Mouse (Mus musculus) MEL (cell line): ENCODE results near the gene Zbtb38. TPM values are rescaled to one million over a fixed set of nuclear protein-coding genes. Genes with fewer than 3 reads are reported as not detected.

Experiments used
- DNase-seq: peaks from one replicate; pipeline ENCODE4 v3.0.0; 2011; ENCODE audit warnings: low read depth, low spot score
- H3K27ac ChIP-seq: 2 replicates; pipeline ENCODE4 v1.5.1; 2012; ENCODE audit warnings: low read depth, mild to moderate bottlenecking, control low read depth, low read length, moderate library complexity; ENCODE audit not compliant: control insufficient read depth
- H3K27me3 ChIP-seq, 2 experiments: fragments of 150-350 bp in 1 of 2; sonication (generic) in 1 of 2; 2 replicates each; pipeline ENCODE4 v1.6.1; 2012; ENCODE audit warnings: low read length in 2 of 2, mild to moderate bottlenecking in 2 of 2, improper control_type of control experiment in 1 of 2, moderate library complexity in 1 of 2; ENCODE audit not compliant: insufficient read depth in 2 of 2, control insufficient read depth in 1 of 2
- H3K36me3 ChIP-seq, 2 experiments: 2 replicates each; pipeline ENCODE4 v1.6.1; 2012 to 2014; ENCODE audit warnings: low read length in 2 of 2, improper control_type of control experiment in 1 of 2, inconsistent platforms in 1 of 2, mild to moderate bottlenecking in 1 of 2; ENCODE audit not compliant: insufficient read depth in 2 of 2, control insufficient read depth in 1 of 2
- H3K4me1 ChIP-seq, 2 experiments: fragments of 150-350 bp in 1 of 2; sonication (generic) in 1 of 2; 2 replicates each; pipeline ENCODE4 v1.6.1; 2012; ENCODE audit warnings: low read length in 2 of 2, improper control_type of control experiment in 1 of 2, mild to moderate bottlenecking in 1 of 2; ENCODE audit not compliant: insufficient read depth in 2 of 2, control insufficient read depth in 1 of 2
- H3K4me3 ChIP-seq, 2 experiments: fragments of 150-350 bp in 1 of 2; sonication (generic) in 1 of 2; 2 replicates each; pipeline ENCODE4 v1.5.1; 2012; ENCODE audit warnings: low read depth in 2 of 2, low read length in 2 of 2, mild to moderate bottlenecking in 2 of 2, moderate library complexity in 2 of 2, control low read depth in 1 of 2, improper control_type of control experiment in 1 of 2; ENCODE audit not compliant: control insufficient read depth in 1 of 2, insufficient read depth in 1 of 2
- H3K79me2 ChIP-seq: 2 replicates; pipeline ENCODE4 v1.6.1; 2012; ENCODE audit warnings: mild to moderate bottlenecking, low read length, moderate library complexity; ENCODE audit not compliant: control insufficient read depth, poor library complexity, insufficient read depth
- H3K9ac ChIP-seq: 2 replicates; pipeline ENCODE4 v1.6.1; 2012; ENCODE audit warnings: low read depth, mild to moderate bottlenecking, control low read depth, low read length, moderate library complexity; ENCODE audit not compliant: control insufficient read depth, poor library complexity, severe bottlenecking
- H3K9me3 ChIP-seq: fragments of 150-350 bp; sonication (generic); replicated peaks from 2 replicates; pipeline ENCODE4 v1.6.1; 2012; ENCODE audit warnings: mild to moderate bottlenecking, low read length, improper control_type of control experiment, moderate library complexity; ENCODE audit not compliant: insufficient read depth
- BHLHE40 ChIP-seq: IDR thresholded peaks from 2 replicates; pipeline ENCODE4 v1.6.1; 2012; ENCODE audit warnings: low read depth, mild to moderate bottlenecking, inconsistent platforms, low read length, improper control_type of control experiment, borderline replicate concordance
- CHD1 ChIP-seq: IDR thresholded peaks from 2 replicates; pipeline ENCODE4 v1.6.1; 2012; ENCODE audit warnings: low read depth, mild to moderate bottlenecking, inconsistent platforms, low read length, improper control_type of control experiment
- CHD2 ChIP-seq: IDR thresholded peaks from 2 replicates; pipeline ENCODE4 v1.6.1; 2011; ENCODE audit warnings: low read length, improper control_type of control experiment
- CTCF ChIP-seq, 3 experiments: IDR thresholded peaks in 2 of 3; conservative IDR thresholded peaks in 1 of 3; 2 replicates each; pipeline ENCODE4 v1.5.1; 2011 to 2012; ENCODE audit warnings: low read length in 3 of 3, low read depth in 2 of 3, mild to moderate bottlenecking in 2 of 3, improper control_type of control experiment in 1 of 3, inconsistent platforms in 1 of 3, mixed read lengths in 1 of 3, moderate library complexity in 1 of 3; ENCODE audit not compliant: control insufficient read depth in 1 of 3, insufficient read depth in 1 of 3, poor library complexity in 1 of 3, severe bottlenecking in 1 of 3
- ELF1 ChIP-seq: IDR thresholded peaks from 2 replicates; pipeline ENCODE4 v1.6.1; 2014; ENCODE audit warnings: low read depth, mild to moderate bottlenecking, inconsistent platforms, low read length, improper control_type of control experiment, moderate library complexity
- EP300 ChIP-seq, 2 experiments: IDR thresholded peaks; 2 replicates each; pipeline ENCODE4 v1.6.1; 2011; ENCODE audit warnings: improper control_type of control experiment in 2 of 2, low read length in 2 of 2, low read depth in 1 of 2, mild to moderate bottlenecking in 1 of 2
- ETS1 ChIP-seq: IDR thresholded peaks from 2 replicates; pipeline ENCODE4 v1.6.1; 2012; ENCODE audit warnings: low read depth, mild to moderate bottlenecking, inconsistent platforms, low read length, improper control_type of control experiment, moderate library complexity
- GABPA ChIP-seq: IDR thresholded peaks from 2 replicates; pipeline ENCODE4 v1.6.1; 2012; ENCODE audit warnings: low read depth, mild to moderate bottlenecking, inconsistent platforms, low read length, improper control_type of control experiment, moderate library complexity
- GATA1 ChIP-seq: IDR thresholded peaks from 2 replicates; pipeline ENCODE4 v1.6.1; 2011; ENCODE audit warnings: low read depth, low read length, improper control_type of control experiment
- HCFC1 ChIP-seq: IDR thresholded peaks from 2 replicates; pipeline ENCODE4 v1.6.1; 2012; ENCODE audit warnings: low read depth, mild to moderate bottlenecking, inconsistent platforms, low read length, improper control_type of control experiment, moderate library complexity
- JUND ChIP-seq: IDR thresholded peaks from 2 replicates; pipeline ENCODE4 v1.6.1; 2011; ENCODE audit warnings: low read depth, mild to moderate bottlenecking, improper control_type of control experiment, low read length
- KAT2A ChIP-seq: conservative IDR thresholded peaks from 2 replicates; pipeline ENCODE4 v1.6.1; 2012; ENCODE audit warnings: low read depth, low read length, improper control_type of control experiment, inconsistent platforms
- MAFK ChIP-seq: IDR thresholded peaks from 2 replicates; pipeline ENCODE4 v1.6.1; 2011; ENCODE audit warnings: low read depth, mild to moderate bottlenecking, low read length, improper control_type of control experiment, borderline replicate concordance
- MAX ChIP-seq: IDR thresholded peaks from 2 replicates; pipeline ENCODE4 v1.6.1; 2011; ENCODE audit warnings: low read length, improper control_type of control experiment
- MAZ ChIP-seq: IDR thresholded peaks from 2 replicates; pipeline ENCODE4 v1.6.1; 2012; ENCODE audit warnings: low read depth, mild to moderate bottlenecking, inconsistent platforms, low read length, improper control_type of control experiment
- MEF2A ChIP-seq: IDR thresholded peaks from 2 replicates; pipeline ENCODE4 v1.6.1; 2014; ENCODE audit warnings: low read depth, mild to moderate bottlenecking, inconsistent platforms, low read length, improper control_type of control experiment; ENCODE audit not compliant: poor library complexity, insufficient replicate concordance, severe bottlenecking; ENCODE audit errors: extremely low read depth
- MXI1 ChIP-seq: IDR thresholded peaks from 2 replicates; pipeline ENCODE4 v1.6.1; 2011; ENCODE audit warnings: mild to moderate bottlenecking, low read depth, low read length, improper control_type of control experiment
- MYB ChIP-seq: IDR thresholded peaks from 2 replicates; pipeline ENCODE4 v1.6.1; 2011; ENCODE audit warnings: mild to moderate bottlenecking, low read depth, low read length, improper control_type of control experiment
- MYC ChIP-seq: IDR thresholded peaks from 2 replicates; pipeline ENCODE4 v1.6.1; 2011; ENCODE audit warnings: low read depth, mild to moderate bottlenecking, low read length, improper control_type of control experiment, moderate library complexity
- NELFE ChIP-seq: IDR thresholded peaks from 2 replicates; pipeline ENCODE4 v1.6.1; 2011; ENCODE audit warnings: low read depth, low read length, improper control_type of control experiment
- NRF1 ChIP-seq: IDR thresholded peaks from 2 replicates; pipeline ENCODE4 v1.6.1; 2014; ENCODE audit warnings: low read depth, mild to moderate bottlenecking, inconsistent platforms, low read length, improper control_type of control experiment, moderate library complexity; ENCODE audit not compliant: poor library complexity, insufficient read depth, severe bottlenecking
- POLR2A ChIP-seq, 2 experiments: IDR thresholded peaks; 2 replicates each; pipeline ENCODE4 v1.6.1; 2011 to 2012; ENCODE audit warnings: low read length in 2 of 2, mild to moderate bottlenecking in 2 of 2, control low read depth in 1 of 2, improper control_type of control experiment in 1 of 2, low read depth in 1 of 2, moderate library complexity in 1 of 2; ENCODE audit not compliant: control insufficient read depth in 1 of 2, insufficient read depth in 1 of 2, poor library complexity in 1 of 2
- POLR2AphosphoS2 ChIP-seq: IDR thresholded peaks from 2 replicates; pipeline ENCODE4 v1.6.1; 2011; ENCODE audit warnings: low read length, improper control_type of control experiment
- POLR2AphosphoS5 ChIP-seq: IDR thresholded peaks from 2 replicates; pipeline ENCODE4 v1.6.1; 2012; ENCODE audit warnings: low read depth, borderline replicate concordance, mild to moderate bottlenecking, inconsistent platforms, low read length, moderate library complexity, mixed read lengths
- RAD21 ChIP-seq: IDR thresholded peaks from 2 replicates; pipeline ENCODE4 v1.6.1; 2011; ENCODE audit warnings: mild to moderate bottlenecking, low read depth, low read length, improper control_type of control experiment
- RCOR1 ChIP-seq: IDR thresholded peaks from 2 replicates; pipeline ENCODE4 v1.6.1; 2012; ENCODE audit warnings: low read depth, mild to moderate bottlenecking, inconsistent platforms, low read length, improper control_type of control experiment
- SIN3A ChIP-seq: IDR thresholded peaks from 2 replicates; pipeline ENCODE4 v1.6.1; 2012; ENCODE audit warnings: low read length, improper control_type of control experiment, inconsistent platforms
- SMC3 ChIP-seq: IDR thresholded peaks from 2 replicates; pipeline ENCODE4 v1.6.1; 2011; ENCODE audit warnings: low read depth, low read length, improper control_type of control experiment
- TAL1 ChIP-seq: IDR thresholded peaks from 2 replicates; pipeline ENCODE4 v1.6.1; 2012; ENCODE audit warnings: mild to moderate bottlenecking, inconsistent platforms, low read length, moderate library complexity, mixed read lengths
- UBTF ChIP-seq: IDR thresholded peaks from 2 replicates; pipeline ENCODE4 v1.6.1; 2012; ENCODE audit warnings: low read depth, mild to moderate bottlenecking, inconsistent platforms, low read length, improper control_type of control experiment, moderate library complexity, borderline replicate concordance; ENCODE audit not compliant: insufficient read depth
- USF2 ChIP-seq, 2 experiments: IDR thresholded peaks; 2 replicates each; pipeline ENCODE4 v1.6.1; 2011 to 2012; ENCODE audit warnings: improper control_type of control experiment in 2 of 2, low read length in 2 of 2, borderline replicate concordance in 1 of 2, inconsistent platforms in 1 of 2, low read depth in 1 of 2, mild to moderate bottlenecking in 1 of 2; ENCODE audit not compliant: insufficient read depth in 1 of 2
- ZC3H11A ChIP-seq: IDR thresholded peaks from 2 replicates; pipeline ENCODE4 v1.6.1; 2012; ENCODE audit warnings: low read depth, mild to moderate bottlenecking, inconsistent platforms, low read length, improper control_type of control experiment
- ZKSCAN1 ChIP-seq: IDR thresholded peaks from 2 replicates; pipeline ENCODE4 v1.6.1; 2012; ENCODE audit warnings: low read depth, mild to moderate bottlenecking, inconsistent platforms, low read length, improper control_type of control experiment, moderate library complexity
- polyA plus RNA-seq, 2 experiments: library from polyadenylated mRNA; stranded (reverse) in 1 of 2; unstranded in 1 of 2; fragments of >175 nt in 1 of 2; fragments of >200 nt in 1 of 2; gene quantifications; 2 replicates each; pipeline versions ENCODE4 v1.2.1 to v1.2.4; 2012; ENCODE audit warnings: low replicate concordance in 2 of 2, low read depth in 1 of 2; ENCODE audit not compliant: insufficient read length in 2 of 2, insufficient read depth in 1 of 2, missing spikeins in 1 of 2
- total RNA-seq: library from RNA; depleted of rRNA; stranded (reverse); fragments of 300-350 nt; gene quantifications from 2 replicates; pipeline ENCODE4 v1.2.3, GENCODE M21; 2012

The Zbtb38 gene
- total and polyA plus RNA-seq, 3 experiments = 10.9 to 65.0 (median 12.2) TPM

- no peak for TF ChIP-seq NRF1
- TF ChIP-seq, all 39 proteins: peak for 12
Measured at GRCm38 (mm10) chr9:96637157-96637548, 115.5 kb downstream of the Zbtb38 start (continued).

- Histone ChIP-seq H3K27me3 (no peaks in the 10 kb centered on the region), H3K9ac (peak overlapping the region; percentile 72), H3K36me3 (peaks cover 0 to 47% of the 10 kb centered on the region in 2 experiments; a peak in 2 of 4 replicates), H3K4me3 (peak overlapping the region; percentile 30 to 32), H3K79me2 (peaks cover under 1% of the 10 kb centered on the region; the same call in 1 of the 2 replicates), H3K4me1 (peaks cover 26 to 63% of the 10 kb centered on the region in 2 experiments), H3K9me3 (no peaks in the 10 kb centered on the region), H3K27ac (peak overlapping the region; percentile 99)
- peak; percentile 95 for DNase-seq
- peak; percentile 57; the same call in 1 of the 2 replicates for TF ChIP-seq MAZ
- no peak for TF ChIP-seq ZKSCAN1
- peak; percentile 82 for TF ChIP-seq CHD2
- TF ChIP-seq SIN3A = peak; percentile 85
- TF ChIP-seq POLR2AphosphoS5 = no peak
- no peak for TF ChIP-seq GABPA
- TF ChIP-seq NRF1 = no peak
- TF ChIP-seq CTCF (IDR thresholded peaks at IDR 0.05 in 2 of 3, conservative IDR thresholded peaks at IDR 0.05 in 1 of 3; ENCODE audit: control insufficient read depth in 1 of 3, insufficient read depth in 1 of 3, low read depth in 2 of 3, low read length in 3 of 3, poor library complexity in 1 of 3, severe bottlenecking in 1 of 3) = no peak
- TF ChIP-seq NELFE = peak; percentile 26; the same call in 1 of the 2 replicates
- peak; percentile 96; the same call in 1 of the 2 replicates for TF ChIP-seq CHD1
- TF ChIP-seq TAL1 = peak; percentile 92
- no peak for TF ChIP-seq ELF1
- peak; percentile 96 for TF ChIP-seq BHLHE40
- TF ChIP-seq MYC = peak; percentile 84; the same call in 1 of the 2 replicates
- peak; percentile 91 for TF ChIP-seq ETS1
- peak in 1 of 2 experiments; percentile 49; a peak in 1 of 4 replicates for TF ChIP-seq POLR2A (IDR thresholded peaks at IDR 0.05; ENCODE audit: control insufficient read depth in 1 of 2, insufficient read depth in 1 of 2, low read depth in 1 of 2, low read length in 2 of 2, poor library complexity in 1 of 2)
- TF ChIP-seq GATA1 = peak; percentile 95
- TF ChIP-seq RAD21 = no peak
- no peak for TF ChIP-seq SMC3
- TF ChIP-seq MAX = no peak
- no peak for TF ChIP-seq USF2 (IDR thresholded peaks at IDR 0.05; ENCODE audit: borderline replicate concordance in 1 of 2, insufficient read depth in 1 of 2, low read depth in 1 of 2, low read length in 2 of 2)
- TF ChIP-seq MXI1 = peak; percentile 44; the same call in 1 of the 2 replicates
- TF ChIP-seq RCOR1 = peak; percentile 73
- TF ChIP-seq UBTF = no peak
- TF ChIP-seq MEF2A = no peak
- no peak; the same call in 1 of the 2 replicates for TF ChIP-seq HCFC1
- TF ChIP-seq ZC3H11A = no peak
- no peak for TF ChIP-seq MAFK
- TF ChIP-seq EP300 (IDR thresholded peaks at IDR 0.05; ENCODE audit: low read depth in 1 of 2, low read length in 2 of 2) = peak; percentile 98
- no peak for TF ChIP-seq MYB
- TF ChIP-seq KAT2A = no peak
- TF ChIP-seq JUND = peak; percentile 87; the same call in 1 of the 2 replicates
- 0 out of 2 replicates have a peak, but pooled peaks have one; percentile 34 for TF ChIP-seq POLR2AphosphoS2
Measured at GRCm38 (mm10) chr9:96636423-96637156, 116.0 kb downstream of the Zbtb38 start.
